Mouse (Mus musculus): ENCODE measurements at regions not wholly inside any gene's neighbourhood (a gene's known extent, or its start where the extent isn't known, plus 50 kb on each side); places are given as distances from the start of the nearest gene placed in this dataset.

GRCm38 (mm10) chr14:24081911-24082558, 67.7 kb upstream of the Kcnma1 start:
- Histone ChIP-seq H3K27ac (ENCODE audit: insufficient read depth, low read length) (no peak overlapping the region), H3K4me3 (replicated peaks; ENCODE audit: insufficient read depth, low read depth, low read length) (no peak overlapping the region), H3K27me3 (ENCODE audit: control insufficient read depth, insufficient read depth, low read length) (no peaks in the 10 kb centered on the region), H3K4me1 (ENCODE audit: control insufficient read depth, insufficient read depth, low read length) (no peaks in the 10 kb centered on the region)
- 19% methylated on average over 11 of the region's 11 CpGs for WGBS
- peak in 1 of 2 experiments; percentile 4 for DNase-seq
- TF ChIP-seq POLR2A (IDR thresholded peaks at IDR 0.05; ENCODE audit: borderline replicate concordance, insufficient read depth, low read length): no peak
- TF ChIP-seq CTCF (IDR thresholded peaks at IDR 0.05; ENCODE audit: borderline replicate concordance, insufficient read depth, low read depth, low read length): no peak

GRCm38 (mm10) chr14:24068693-24069092, 54.4 kb upstream of the Kcnma1 start:
- TF ChIP-seq POLR2A (IDR thresholded peaks at IDR 0.05; ENCODE audit: borderline replicate concordance, insufficient read depth, low read length) (no peak), CTCF (IDR thresholded peaks at IDR 0.05; ENCODE audit: borderline replicate concordance, insufficient read depth, low read depth, low read length) (peak; percentile 21; the same call in 1 of the 2 replicates)
- peak; percentile 14 to 15 for DNase-seq
- H3K4me3 ChIP-seq (replicated peaks; ENCODE audit: insufficient read depth, low read depth, low read length): no peak overlapping the region
- no peaks in the 10 kb centered on the region for H3K4me1 ChIP-seq (ENCODE audit: control insufficient read depth, insufficient read depth, low read length)
- H3K27ac ChIP-seq (ENCODE audit: insufficient read depth, low read length): no peak overlapping the region
- H3K27me3 ChIP-seq (ENCODE audit: control insufficient read depth, insufficient read depth, low read length): no peaks in the 10 kb centered on the region
- 57% methylated on average over 4 of the region's 4 CpGs for WGBS

- DNase-seq: peak; percentile 29 to 38
- Histone ChIP-seq H3K4me1 (ENCODE audit: control insufficient read depth, insufficient read depth, low read length) (no peaks in the 10 kb centered on the region), H3K27me3 (ENCODE audit: control insufficient read depth, insufficient read depth, low read length) (no peaks in the 10 kb centered on the region), H3K4me3 (replicated peaks; ENCODE audit: insufficient read depth, low read depth, low read length) (no peak overlapping the region), H3K27ac (ENCODE audit: insufficient read depth, low read length) (no peak overlapping the region)
- 42% methylated on average over 6 of the region's 6 CpGs for WGBS
- TF ChIP-seq POLR2A (IDR thresholded peaks at IDR 0.05; ENCODE audit: borderline replicate concordance, insufficient read depth, low read length) (no peak), CTCF (IDR thresholded peaks at IDR 0.05; ENCODE audit: borderline replicate concordance, insufficient read depth, low read depth, low read length) (peak; percentile 60)
Observed at GRCm38 (mm10) chr14:24067657-24068056, 53.4 kb upstream of the Kcnma1 start.

- H3K27ac ChIP-seq (ENCODE audit: insufficient read depth, low read length): no peak overlapping the region
- no peaks in the 10 kb centered on the region for H3K4me1 ChIP-seq (ENCODE audit: control insufficient read depth, insufficient read depth, low read length)
- TF ChIP-seq POLR2A (IDR thresholded peaks at IDR 0.05; ENCODE audit: borderline replicate concordance, insufficient read depth, low read length) (no peak), CTCF (IDR thresholded peaks at IDR 0.05; ENCODE audit: borderline replicate concordance, insufficient read depth, low read depth, low read length) (no peak)
- DNase-seq: no peak
- WGBS: 50% methylated on average over 4 of the region's 4 CpGs
- no peaks in the 10 kb centered on the region for H3K27me3 ChIP-seq (ENCODE audit: control insufficient read depth, insufficient read depth, low read length)
- H3K4me3 ChIP-seq (replicated peaks; ENCODE audit: insufficient read depth, low read depth, low read length): no peak overlapping the region
Observed at GRCm38 (mm10) chr14:24065231-24065767, 51.0 kb upstream of the Kcnma1 start.

Measured in cerebellum, adult 2 months (tissue).